Mouse (Mus musculus): ENCODE results near the gene Otub1. TPM values are rescaled to one million over a fixed set of nuclear protein-coding genes. Genes with fewer than 3 reads are reported as not detected.
A peak's percentile ranks its signal among the peaks of the same experiment; 100 is the strongest.

The Otub1 gene
- 121 and 126 TPM in 2 replicates for polyA plus RNA-seq (2015; fragmentation: Nextera tagmentation; extraction: Ambion mirVana)

GRCm38 (mm10) chr19:7205753-7206736 lies at the start of gene Otub1:
TSS of gene Otub1 (minus strand) at chr19:7206316.
- Histone ChIP-seq H3K9me3 (ENCODE audit: control insufficient read depth, low read length) (no peaks in the 10 kb centered on the region), H3K9ac (ENCODE audit: low read length) (peak within 1 kb of the TSS; percentile 84), H3K4me3 (ENCODE audit: low read depth, low read length) (peak within 1 kb of the TSS; percentile 86), H3K27ac (replicated peaks) (peak within 1 kb of the TSS; percentile 98), H3K27me3 (ENCODE audit: control insufficient read depth, insufficient read depth, low read length) (no peaks in the 10 kb centered on the region), H3K4me1 (replicated peaks; ENCODE audit: control insufficient read depth, insufficient read depth) (peaks cover 7% of the 10 kb centered on the region), H3K4me2 (replicated peaks; ENCODE audit: low read depth) (peak within 1 kb of the TSS; percentile 81), H3K36me3 (ENCODE audit: control insufficient read depth, insufficient read depth, low read length) (peaks cover 11% of the 10 kb centered on the region)
- DNase-seq (ENCODE audit: low spot score) (peak; percentile 96), ATAC-seq (ENCODE audit: low FRiP score, low TSS enrichment) (peak; percentile 96)
- under 1% methylated on average over 75 of the region's 79 CpGs for WGBS
- TF ChIP-seq CTCF (IDR thresholded peaks at IDR 0.05; ENCODE audit: low read depth) (peak; percentile 15), EP300 (optimal IDR thresholded peaks at IDR 0.05) (no peak)

- no peak overlapping the region for H3K27ac ChIP-seq (replicated peaks)
- DNase-seq (ENCODE audit: low spot score), result peak; percentile 69
- no peaks in the 10 kb centered on the region for H3K36me3 ChIP-seq (ENCODE audit: control insufficient read depth, insufficient read depth, low read length)
- 62% methylated on average over 3 of the region's 3 CpGs for WGBS
- no peak overlapping the region for H3K9ac ChIP-seq (ENCODE audit: low read length)
- H3K4me1 ChIP-seq (replicated peaks; ENCODE audit: control insufficient read depth, insufficient read depth), result no peaks in the 10 kb centered on the region
- no peaks in the 10 kb centered on the region for H3K9me3 ChIP-seq (ENCODE audit: control insufficient read depth, low read length)
- TF ChIP-seq CTCF (IDR thresholded peaks at IDR 0.05; ENCODE audit: low read depth) (no peak), EP300 (optimal IDR thresholded peaks at IDR 0.05) (no peak)
- no peaks in the 10 kb centered on the region for H3K27me3 ChIP-seq (ENCODE audit: control insufficient read depth, insufficient read depth, low read length)
- peak; percentile 87 for ATAC-seq (ENCODE audit: low FRiP score, low TSS enrichment)
- H3K4me2 ChIP-seq (replicated peaks; ENCODE audit: low read depth), result no peak overlapping the region
- no peak overlapping the region for H3K4me3 ChIP-seq (ENCODE audit: low read depth, low read length)
These were observed 39.9 kb upstream of the Otub1 start for GRCm38 (mm10) chr19:7246021-7246420.

- Histone ChIP-seq H3K9me3 (ENCODE audit: control insufficient read depth, low read length) (no peaks in the 10 kb centered on the region), H3K36me3 (ENCODE audit: control insufficient read depth, insufficient read depth, low read length) (no peaks in the 10 kb centered on the region), H3K4me2 (replicated peaks; ENCODE audit: low read depth) (peak within 1 kb of the TSS; percentile 97), H3K9ac (ENCODE audit: low read length) (peak within 1 kb of the TSS; percentile 78), H3K4me3 (ENCODE audit: low read depth, low read length) (peak within 1 kb of the TSS; percentile 74), H3K27me3 (ENCODE audit: control insufficient read depth, insufficient read depth, low read length) (no peaks in the 10 kb centered on the region), H3K27ac (replicated peaks) (peak within 1 kb of the TSS; percentile 82), H3K4me1 (replicated peaks; ENCODE audit: control insufficient read depth, insufficient read depth) (peaks cover 5% of the 10 kb centered on the region)
- TF ChIP-seq EP300 (optimal IDR thresholded peaks at IDR 0.05) (no peak), CTCF (IDR thresholded peaks at IDR 0.05; ENCODE audit: low read depth) (no peak; the same call in 1 of the 2 replicates)
- ATAC-seq (ENCODE audit: low FRiP score, low TSS enrichment) (peak; percentile 96), DNase-seq (ENCODE audit: low spot score) (peak; percentile 93)
- under 1% methylated on average over 72 of the region's 80 CpGs for WGBS
These were observed 34.9 kb upstream of the Otub1 start, which contains the start of gene Naa40 for GRCm38 (mm10) chr19:7240782-7241690. TSS of gene Naa40 (minus strand) at chr19:7241183.

GRCm38 (mm10) chr19:7240291-7240690 lies 34.2 kb upstream of the Otub1 start:
- ATAC-seq (ENCODE audit: low FRiP score, low TSS enrichment) (0 out of 2 replicates have a peak, but pooled peaks have one; percentile 1), DNase-seq (ENCODE audit: low spot score) (no peak)
- Histone ChIP-seq H3K4me1 (replicated peaks; ENCODE audit: control insufficient read depth, insufficient read depth) (peaks cover 5% of the 10 kb centered on the region), H3K4me2 (replicated peaks; ENCODE audit: low read depth) (peak overlapping the region; percentile 97), H3K36me3 (ENCODE audit: control insufficient read depth, insufficient read depth, low read length) (no peaks in the 10 kb centered on the region), H3K27ac (replicated peaks) (peak overlapping the region; percentile 82; the same call in 1 of the 2 replicates), H3K4me3 (ENCODE audit: low read depth, low read length) (peak overlapping the region; percentile 74), H3K9ac (ENCODE audit: low read length) (peak overlapping the region; percentile 78), H3K27me3 (ENCODE audit: control insufficient read depth, insufficient read depth, low read length) (no peaks in the 10 kb centered on the region), H3K9me3 (ENCODE audit: control insufficient read depth, low read length) (no peaks in the 10 kb centered on the region)
- WGBS, result under 1% methylated on average over 13 of the region's 13 CpGs
- TF ChIP-seq EP300 (optimal IDR thresholded peaks at IDR 0.05), result no peak
- TF ChIP-seq CTCF (IDR thresholded peaks at IDR 0.05; ENCODE audit: low read depth), result no peak

DNA sequence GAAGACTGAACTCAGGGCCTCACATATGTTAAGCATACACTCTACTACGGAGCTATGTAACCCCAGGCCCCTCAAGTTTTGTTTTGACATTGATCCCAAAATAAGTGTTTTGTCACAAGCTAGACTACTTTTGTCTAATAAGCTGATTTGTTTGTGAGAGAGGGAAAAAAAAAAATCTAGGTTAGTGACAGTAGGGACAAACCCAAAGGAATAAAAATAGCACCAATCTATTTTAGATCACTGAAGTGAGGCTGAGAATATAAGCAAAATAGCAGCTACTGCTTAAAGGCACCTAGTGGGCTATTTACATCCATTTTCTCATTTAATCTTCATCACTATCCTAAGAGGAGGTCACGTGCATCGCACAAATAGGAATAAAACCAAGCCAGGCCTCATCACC lies 33.5 kb upstream of the Otub1 start:
- TF ChIP-seq EP300 (optimal IDR thresholded peaks at IDR 0.05) (no peak), CTCF (IDR thresholded peaks at IDR 0.05; ENCODE audit: low read depth) (no peak)
- Histone ChIP-seq H3K4me3 (ENCODE audit: low read depth, low read length) (peak overlapping the region; percentile 74; the same call in 1 of the 2 replicates), H3K27me3 (ENCODE audit: control insufficient read depth, insufficient read depth, low read length) (no peaks in the 10 kb centered on the region), H3K4me1 (replicated peaks; ENCODE audit: control insufficient read depth, insufficient read depth) (peaks cover 5% of the 10 kb centered on the region), H3K4me2 (replicated peaks; ENCODE audit: low read depth) (peak overlapping the region; percentile 97), H3K36me3 (ENCODE audit: control insufficient read depth, insufficient read depth, low read length) (no peaks in the 10 kb centered on the region; the same call in 1 of the 2 replicates), H3K27ac (replicated peaks) (no peak overlapping the region), H3K9me3 (ENCODE audit: control insufficient read depth, low read length) (no peaks in the 10 kb centered on the region), H3K9ac (ENCODE audit: low read length) (peak overlapping the region; percentile 3; the same call in 1 of the 2 replicates)
- ATAC-seq (ENCODE audit: low FRiP score, low TSS enrichment), result no peak
- 72% methylated on average over 3 of the region's 3 CpGs for WGBS
- no peak for DNase-seq (ENCODE audit: low spot score)

All from stomach, postnatal 0 days (tissue).